Mouse (Mus musculus) adrenal gland, adult 18-20 months (tissue): ENCODE results near the gene Arxes2. TPM values are rescaled to one million over a fixed set of nuclear protein-coding genes. Genes with fewer than 3 reads are reported as not detected.

ENCODE experiments used
- DNase-seq, 2 experiments: peaks; one replicate each; pipeline ENCODE4 v3.0.0; 2021 to 2022; ENCODE audit warnings: low spot score in 2 of 2
- total RNA-seq, 2 experiments: library from RNA; stranded (reverse); gene quantifications; 1 replicate in 1 of 2; 2 replicates in 1 of 2; pipeline ENCODE4 v1.2.3; 2021

Gene Arxes2
- total RNA-seq, 2 experiments from 2014 or later = 34.2 to 96.8 TPM

DNA sequence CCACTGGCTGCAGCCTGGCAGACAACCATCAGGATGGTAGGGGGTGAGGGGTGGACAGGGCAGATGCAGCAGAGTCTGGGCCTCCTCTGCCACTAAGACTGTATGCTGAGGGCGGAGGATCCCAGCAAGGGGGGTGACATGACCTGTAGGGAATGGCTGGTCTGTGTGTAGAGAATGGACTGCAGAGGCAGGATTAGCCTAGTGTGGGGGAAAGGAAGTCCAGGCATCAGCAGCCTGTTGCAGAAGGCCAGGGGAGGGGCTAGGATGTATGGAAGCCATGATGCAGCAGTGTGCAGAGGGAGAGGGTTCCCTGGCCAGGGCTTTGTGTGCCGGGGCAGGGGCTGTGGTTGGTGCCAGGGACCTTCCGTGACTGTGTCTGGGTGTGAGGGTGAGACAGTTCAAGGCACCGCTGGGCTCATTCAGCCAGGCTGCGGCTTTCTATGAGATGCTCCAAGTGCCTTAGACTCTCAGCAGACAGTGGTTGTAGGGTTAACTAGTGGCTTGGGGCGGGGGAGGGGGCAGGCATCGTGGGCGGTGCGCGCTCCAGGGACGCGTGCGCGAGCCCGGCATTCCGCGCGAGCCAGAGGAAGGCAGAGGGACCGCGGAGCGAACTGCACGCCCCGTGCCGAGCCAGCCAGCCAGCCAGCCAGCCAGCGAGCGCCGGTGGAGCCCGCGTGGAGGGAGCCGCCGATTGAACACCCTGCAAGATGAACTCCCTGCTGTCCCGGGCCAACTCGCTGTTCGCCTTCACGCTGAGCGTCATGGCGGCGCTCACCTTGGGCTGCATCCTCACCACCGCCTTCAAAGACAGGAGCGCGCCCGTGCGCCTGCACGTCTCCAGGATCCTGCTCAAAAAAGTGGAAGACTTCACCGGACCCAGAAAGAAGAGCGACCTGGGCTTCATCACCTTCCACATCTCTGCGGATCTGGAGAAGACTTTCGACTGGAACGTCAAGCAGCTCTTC is 39.5 kb downstream of the Arxes2 start, which contains the start of gene Arxes1:
TSS of gene Arxes1 (plus strand) at position 569 of the 965 bp plus-strand sequence.
- DNase-seq = peak in 1 of 2 experiments; percentile 4

GRCm38 (mm10) chrX:136043726-136044125 is 50.1 kb downstream of the Arxes2 start:
- DNase-seq = no peak

Other genes starting within 250 kb of the Arxes2 start
- gene Bhlhb9, start 196.2 kb upstream of the Arxes2 start, total RNA-seq = 10 to 100 TPM; 13.9 to 14.9 TPM
- 10 to 100 TPM; 37.6 to 41.5 TPM for gene Gprasp2, start 154.8 kb upstream of the Arxes2 start, total RNA-seq
- 10 to 100 TPM in 1 of 2 experiments, 1 to 10 TPM in 1; 5.4 to 27.3 TPM for gene Arxes1, start 39.5 kb downstream of the Arxes2 start, total RNA-seq
- 10 to 100 TPM; 25.5 to 28.7 TPM for gene Bex2, start 74.4 kb downstream of the Arxes2 start, total RNA-seq
- not detected for gene Nxf3, start 91.4 kb downstream of the Arxes2 start, total RNA-seq
- 1 to 10 TPM; 5.7 to 6.0 TPM for gene Bex4, start 145.2 kb downstream of the Arxes2 start, total RNA-seq
- 10 to 100 TPM; 35.2 to 41.5 TPM for gene Tceal8, start 178.5 kb downstream of the Arxes2 start, total RNA-seq
- gene Tceal5, start 210.1 kb downstream of the Arxes2 start, total RNA-seq = 1 to 10 TPM in 1 of 2 experiments, not detected in 1; 2.3 TPM
- not detected for gene Tceal7, start 221.0 kb downstream of the Arxes2 start, total RNA-seq
- gene Bex1, start 221.7 kb downstream of the Arxes2 start, total RNA-seq = 10 to 100 TPM; 11.8 to 14.1 TPM